Mouse (Mus musculus): ENCODE measurements around the gene Wbp2. TPM values are rescaled to one million over a fixed set of nuclear protein-coding genes. Genes with fewer than 3 reads are reported as not detected.

The Wbp2 gene
- polyA plus RNA-seq, 1 experiment = 142 TPM

GRCm38 (mm10) chr11:116087194-116088130 is 667 bp upstream of the Wbp2 start:
- Histone ChIP-seq H3K27me3 (ENCODE audit: control insufficient read depth) (no peaks in the 10 kb centered on the region), H3K4me1 (ENCODE audit: control insufficient read depth) (peaks cover 56% of the 10 kb centered on the region), H3K9me3 (ENCODE audit: control insufficient read depth, low read length) (no peaks in the 10 kb centered on the region), H3K36me3 (ENCODE audit: control insufficient read depth) (peaks cover 33% of the 10 kb centered on the region), H3K4me3 (replicated peaks) (peak overlapping the region; percentile 84)
- TF ChIP-seq GATA1 (IDR thresholded peaks at IDR 0.05; ENCODE audit: low read length) (no peak), TAL1 (IDR thresholded peaks at IDR 0.05; ENCODE audit: low read length) (no peak)

- no peaks in the 10 kb centered on the region for H3K27me3 ChIP-seq (ENCODE audit: control insufficient read depth)
- no peak for TF ChIP-seq TAL1 (IDR thresholded peaks at IDR 0.05; ENCODE audit: low read length)
- TF ChIP-seq GATA1 (IDR thresholded peaks at IDR 0.05; ENCODE audit: low read length) = no peak
- no peaks in the 10 kb centered on the region for H3K9me3 ChIP-seq (ENCODE audit: control insufficient read depth, low read length)
- peak overlapping the region; percentile 84 for H3K4me3 ChIP-seq (replicated peaks)
- H3K4me1 ChIP-seq (ENCODE audit: control insufficient read depth) = peaks cover 84% of the 10 kb centered on the region
- H3K36me3 ChIP-seq (ENCODE audit: control insufficient read depth) = peaks cover 66% of the 10 kb centered on the region
These were observed 2.6 kb downstream of the Wbp2 start for GRCm38 (mm10) chr11:116084166-116084565.

GRCm38 (mm10) chr11:116083096-116083672 is 3.6 kb downstream of the Wbp2 start:
- peaks cover 76% of the 10 kb centered on the region for H3K36me3 ChIP-seq (ENCODE audit: control insufficient read depth)
- H3K9me3 ChIP-seq (ENCODE audit: control insufficient read depth, low read length) = no peaks in the 10 kb centered on the region
- no peaks in the 10 kb centered on the region for H3K27me3 ChIP-seq (ENCODE audit: control insufficient read depth)
- peaks cover 86% of the 10 kb centered on the region for H3K4me1 ChIP-seq (ENCODE audit: control insufficient read depth)
- no peak for TF ChIP-seq GATA1 (IDR thresholded peaks at IDR 0.05; ENCODE audit: low read length)
- TF ChIP-seq TAL1 (IDR thresholded peaks at IDR 0.05; ENCODE audit: low read length) = no peak
- H3K4me3 ChIP-seq (replicated peaks) = no peak overlapping the region

- Histone ChIP-seq H3K9me3 (ENCODE audit: control insufficient read depth, low read length) (no peaks in the 10 kb centered on the region), H3K36me3 (ENCODE audit: control insufficient read depth) (peaks cover 88% of the 10 kb centered on the region), H3K27me3 (ENCODE audit: control insufficient read depth) (no peaks in the 10 kb centered on the region), H3K4me1 (ENCODE audit: control insufficient read depth) (peaks cover 96% of the 10 kb centered on the region), H3K4me3 (replicated peaks) (no peak overlapping the region)
- TF ChIP-seq TAL1 (IDR thresholded peaks at IDR 0.05; ENCODE audit: low read length) = no peak
- TF ChIP-seq GATA1 (IDR thresholded peaks at IDR 0.05; ENCODE audit: low read length) = no peak
These were observed 5.7 kb downstream of the Wbp2 start for GRCm38 (mm10) chr11:116081081-116081480.

- Histone ChIP-seq H3K36me3 (ENCODE audit: control insufficient read depth) (peaks cover 90% of the 10 kb centered on the region), H3K27me3 (ENCODE audit: control insufficient read depth) (no peaks in the 10 kb centered on the region), H3K9me3 (ENCODE audit: control insufficient read depth, low read length) (no peaks in the 10 kb centered on the region), H3K4me1 (ENCODE audit: control insufficient read depth) (peaks cover 93% of the 10 kb centered on the region), H3K4me3 (replicated peaks) (no peak overlapping the region)
- no peak for TF ChIP-seq TAL1 (IDR thresholded peaks at IDR 0.05; ENCODE audit: low read length)
- no peak for TF ChIP-seq GATA1 (IDR thresholded peaks at IDR 0.05; ENCODE audit: low read length)
These were observed 7.3 kb downstream of the Wbp2 start for GRCm38 (mm10) chr11:116079511-116079910.

- H3K36me3 ChIP-seq (ENCODE audit: control insufficient read depth) = peaks cover 90% of the 10 kb centered on the region
- H3K4me3 ChIP-seq (replicated peaks) = peak overlapping the region; percentile 26
These were observed 8.0 kb downstream of the Wbp2 start for GRCm38 (mm10) chr11:116078676-116079320.

GRCm38 (mm10) chr11:116078221-116078620 is 8.6 kb downstream of the Wbp2 start:
- H3K4me1 ChIP-seq (ENCODE audit: control insufficient read depth) = peaks cover 88% of the 10 kb centered on the region

More at GRCm38 (mm10) chr11:116078676-116079320, 8.0 kb downstream of the Wbp2 start:
- Histone ChIP-seq H3K4me1 (ENCODE audit: control insufficient read depth) (peaks cover 92% of the 10 kb centered on the region), H3K9me3 (ENCODE audit: control insufficient read depth, low read length) (no peaks in the 10 kb centered on the region), H3K27me3 (ENCODE audit: control insufficient read depth) (no peaks in the 10 kb centered on the region)
- TF ChIP-seq GATA1 (IDR thresholded peaks at IDR 0.05; ENCODE audit: low read length) (no peak), TAL1 (IDR thresholded peaks at IDR 0.05; ENCODE audit: low read length) (no peak)

GRCm38 (mm10) chr11:116077446-116078204 is 9.2 kb downstream of the Wbp2 start, which contains the start of gene Unc13d:
Gene Unc13d, minus strand, starts transcription at chr11:116077961.
- Histone ChIP-seq H3K4me3 (replicated peaks) (peak within 1 kb of the TSS; percentile 82), H3K27me3 (ENCODE audit: control insufficient read depth) (no peaks in the 10 kb centered on the region), H3K4me1 (ENCODE audit: control insufficient read depth) (peaks cover 85% of the 10 kb centered on the region), H3K36me3 (ENCODE audit: control insufficient read depth) (peaks cover 90% of the 10 kb centered on the region), H3K9me3 (ENCODE audit: control insufficient read depth, low read length) (no peaks in the 10 kb centered on the region)
- TF ChIP-seq GATA1 (IDR thresholded peaks at IDR 0.05; ENCODE audit: low read length) (peak; percentile 66), TAL1 (IDR thresholded peaks at IDR 0.05; ENCODE audit: low read length) (no peak)

More at GRCm38 (mm10) chr11:116078221-116078620, 8.6 kb downstream of the Wbp2 start:
- no peaks in the 10 kb centered on the region for H3K9me3 ChIP-seq (ENCODE audit: control insufficient read depth, low read length)
- H3K36me3 ChIP-seq (ENCODE audit: control insufficient read depth) = peaks cover 90% of the 10 kb centered on the region
- TF ChIP-seq TAL1 (IDR thresholded peaks at IDR 0.05; ENCODE audit: low read length) = no peak
- TF ChIP-seq GATA1 (IDR thresholded peaks at IDR 0.05; ENCODE audit: low read length) = no peak
- peak overlapping the region; percentile 82 for H3K4me3 ChIP-seq (replicated peaks)
- no peaks in the 10 kb centered on the region for H3K27me3 ChIP-seq (ENCODE audit: control insufficient read depth)

Measured in erythroblast, embryonic 14.5 days (primary cell).